Mouse (Mus musculus): ENCODE measurements around the gene Xpo6. TPM values are rescaled to one million over a fixed set of nuclear protein-coding genes. Genes with fewer than 3 reads are reported as not detected.

The Xpo6 gene
- polyA plus RNA-seq, 1 experiment from 2014 or later = 19.3 TPM

- Histone ChIP-seq H3K9me3 (ENCODE audit: control insufficient read depth, low read length) (no peaks in the 10 kb centered on the region), H3K4me2 (replicated peaks; ENCODE audit: low read depth) (no peak overlapping the region), H3K9ac (ENCODE audit: low read length) (no peak overlapping the region), H3K4me1 (replicated peaks; ENCODE audit: control insufficient read depth, insufficient read depth) (no peaks in the 10 kb centered on the region), H3K4me3 (ENCODE audit: low read depth, low read length) (no peak overlapping the region), H3K27ac (replicated peaks) (no peak overlapping the region), H3K36me3 (ENCODE audit: control insufficient read depth, insufficient read depth, low read length) (no peaks in the 10 kb centered on the region), H3K27me3 (ENCODE audit: control insufficient read depth, insufficient read depth, low read length) (no peaks in the 10 kb centered on the region)
- no peak for DNase-seq (ENCODE audit: low spot score)
- TF ChIP-seq CTCF (IDR thresholded peaks at IDR 0.05; ENCODE audit: low read depth) (no peak), EP300 (optimal IDR thresholded peaks at IDR 0.05) (no peak)
- no peak for ATAC-seq (ENCODE audit: low FRiP score, low TSS enrichment)
- 36% methylated on average over 3 of the region's 3 CpGs for WGBS
These were observed 107.1 kb downstream of the Xpo6 start for GRCm38 (mm10) chr7:126093162-126093561.

- Histone ChIP-seq H3K27me3 (ENCODE audit: control insufficient read depth, insufficient read depth, low read length) (no peaks in the 10 kb centered on the region), H3K36me3 (ENCODE audit: control insufficient read depth, insufficient read depth, low read length) (no peaks in the 10 kb centered on the region), H3K4me1 (replicated peaks; ENCODE audit: control insufficient read depth, insufficient read depth) (no peaks in the 10 kb centered on the region), H3K4me2 (replicated peaks; ENCODE audit: low read depth) (no peak overlapping the region), H3K9ac (ENCODE audit: low read length) (no peak overlapping the region), H3K4me3 (ENCODE audit: low read depth, low read length) (no peak overlapping the region), H3K9me3 (ENCODE audit: control insufficient read depth, low read length) (no peaks in the 10 kb centered on the region), H3K27ac (replicated peaks) (no peak overlapping the region)
- ATAC-seq (ENCODE audit: low FRiP score, low TSS enrichment) (no peak), DNase-seq (ENCODE audit: low spot score) (peak; percentile 35)
- TF ChIP-seq EP300 (optimal IDR thresholded peaks at IDR 0.05) (no peak), CTCF (IDR thresholded peaks at IDR 0.05; ENCODE audit: low read depth) (peak; percentile 89)
- WGBS = 14% methylated on average over 6 of the region's 6 CpGs
These were observed 110.5 kb downstream of the Xpo6 start for GRCm38 (mm10) chr7:126089782-126090181.

GRCm38 (mm10) chr7:126088155-126088554, 112.1 kb downstream of the Xpo6 start:
- no peaks in the 10 kb centered on the region for H3K36me3 ChIP-seq (ENCODE audit: control insufficient read depth, insufficient read depth, low read length)
- H3K4me1 ChIP-seq (replicated peaks; ENCODE audit: control insufficient read depth, insufficient read depth) = no peaks in the 10 kb centered on the region
- TF ChIP-seq CTCF (IDR thresholded peaks at IDR 0.05; ENCODE audit: low read depth) (peak; percentile 58), EP300 (optimal IDR thresholded peaks at IDR 0.05) (no peak)
- DNase-seq (ENCODE audit: low spot score) (peak; percentile 41), ATAC-seq (ENCODE audit: low FRiP score, low TSS enrichment) (no peak)
- H3K27me3 ChIP-seq (ENCODE audit: control insufficient read depth, insufficient read depth, low read length) = peaks cover 2% of the 10 kb centered on the region; the same call in 1 of the 2 replicates
- H3K9ac ChIP-seq (ENCODE audit: low read length) = no peak overlapping the region
- no peak overlapping the region for H3K27ac ChIP-seq (replicated peaks)
- no peaks in the 10 kb centered on the region for H3K9me3 ChIP-seq (ENCODE audit: control insufficient read depth, low read length)
- 25% methylated on average over 3 of the region's 6 CpGs for WGBS
- H3K4me3 ChIP-seq (ENCODE audit: low read depth, low read length) = no peak overlapping the region
- no peak overlapping the region for H3K4me2 ChIP-seq (replicated peaks; ENCODE audit: low read depth)

GRCm38 (mm10) chr7:126087602-126088001, 112.7 kb downstream of the Xpo6 start:
- Histone ChIP-seq H3K27ac (replicated peaks) (0 out of 2 replicates have a peak overlapping the region, but pooled peaks have one; percentile 18), H3K9ac (ENCODE audit: low read length) (no peak overlapping the region), H3K36me3 (ENCODE audit: control insufficient read depth, insufficient read depth, low read length) (no peaks in the 10 kb centered on the region), H3K9me3 (ENCODE audit: control insufficient read depth, low read length) (no peaks in the 10 kb centered on the region), H3K4me3 (ENCODE audit: low read depth, low read length) (no peak overlapping the region), H3K4me2 (replicated peaks; ENCODE audit: low read depth) (no peak overlapping the region), H3K4me1 (replicated peaks; ENCODE audit: control insufficient read depth, insufficient read depth) (no peaks in the 10 kb centered on the region), H3K27me3 (ENCODE audit: control insufficient read depth, insufficient read depth, low read length) (peaks cover 2% of the 10 kb centered on the region; the same call in 1 of the 2 replicates)
- no peak for DNase-seq (ENCODE audit: low spot score)
- no peak for ATAC-seq (ENCODE audit: low FRiP score, low TSS enrichment)
- TF ChIP-seq EP300 (optimal IDR thresholded peaks at IDR 0.05) (no peak), CTCF (IDR thresholded peaks at IDR 0.05; ENCODE audit: low read depth) (no peak)
- 50% methylated on average over 10 of the region's 10 CpGs for WGBS

GRCm38 (mm10) chr7:126086321-126086741, 114.0 kb downstream of the Xpo6 start:
- Histone ChIP-seq H3K4me2 (replicated peaks; ENCODE audit: low read depth) (no peak overlapping the region; the same call in 1 of the 2 replicates), H3K4me3 (ENCODE audit: low read depth, low read length) (no peak overlapping the region), H3K27ac (replicated peaks) (no peak overlapping the region), H3K9ac (ENCODE audit: low read length) (no peak overlapping the region), H3K9me3 (ENCODE audit: control insufficient read depth, low read length) (no peaks in the 10 kb centered on the region), H3K27me3 (ENCODE audit: control insufficient read depth, insufficient read depth, low read length) (peaks cover 3% of the 10 kb centered on the region; the same call in 1 of the 2 replicates), H3K4me1 (replicated peaks; ENCODE audit: control insufficient read depth, insufficient read depth) (no peaks in the 10 kb centered on the region), H3K36me3 (ENCODE audit: control insufficient read depth, insufficient read depth, low read length) (no peaks in the 10 kb centered on the region)
- ATAC-seq (ENCODE audit: low FRiP score, low TSS enrichment) (peak; percentile 13; the same call in 1 of the 2 replicates), DNase-seq (ENCODE audit: low spot score) (no peak)
- 13% methylated on average over 6 of the region's 6 CpGs for WGBS
- TF ChIP-seq CTCF (IDR thresholded peaks at IDR 0.05; ENCODE audit: low read depth) (no peak), EP300 (optimal IDR thresholded peaks at IDR 0.05) (no peak)

- H3K9ac ChIP-seq (ENCODE audit: low read length) = no peak overlapping the region
- no peak for DNase-seq (ENCODE audit: low spot score)
- H3K36me3 ChIP-seq (ENCODE audit: control insufficient read depth, insufficient read depth, low read length) = no peaks in the 10 kb centered on the region
- no peak for ATAC-seq (ENCODE audit: low FRiP score, low TSS enrichment)
- H3K4me2 ChIP-seq (replicated peaks; ENCODE audit: low read depth) = no peak overlapping the region
- H3K4me3 ChIP-seq (ENCODE audit: low read depth, low read length) = no peak overlapping the region
- peaks cover 10% of the 10 kb centered on the region; the same call in 1 of the 2 replicates for H3K27me3 ChIP-seq (ENCODE audit: control insufficient read depth, insufficient read depth, low read length)
- WGBS = 90% methylated on average over 9 of the region's 9 CpGs
- no peaks in the 10 kb centered on the region for H3K9me3 ChIP-seq (ENCODE audit: control insufficient read depth, low read length)
- H3K4me1 ChIP-seq (replicated peaks; ENCODE audit: control insufficient read depth, insufficient read depth) = no peaks in the 10 kb centered on the region
- TF ChIP-seq EP300 (optimal IDR thresholded peaks at IDR 0.05) = no peak
- TF ChIP-seq CTCF (IDR thresholded peaks at IDR 0.05; ENCODE audit: low read depth) = no peak
- no peak overlapping the region for H3K27ac ChIP-seq (replicated peaks)
These were observed 115.1 kb downstream of the Xpo6 start for GRCm38 (mm10) chr7:126085154-126085553.

Measured in stomach, postnatal 0 days (tissue).